Mouse (Mus musculus) C2C12 (cell line): ENCODE results near the gene Golga4.

ENCODE experiments used
- CTCF ChIP-seq: IDR thresholded peaks from one replicate; pipeline ENCODE4 v1.5.1; 2011; ENCODE audit not compliant: control insufficient read depth, insufficient read depth, insufficient read length
- MYOG ChIP-seq: IDR thresholded peaks from one replicate; pipeline ENCODE4 v1.6.1; 2011; ENCODE audit not compliant: control insufficient read depth, insufficient read length; ENCODE audit errors: extremely low read depth
- USF1 ChIP-seq: IDR thresholded peaks from one replicate; pipeline ENCODE4 v1.6.1; 2011; ENCODE audit warnings: low read depth, mild to moderate bottlenecking, control low read depth, moderate library complexity

DNA sequence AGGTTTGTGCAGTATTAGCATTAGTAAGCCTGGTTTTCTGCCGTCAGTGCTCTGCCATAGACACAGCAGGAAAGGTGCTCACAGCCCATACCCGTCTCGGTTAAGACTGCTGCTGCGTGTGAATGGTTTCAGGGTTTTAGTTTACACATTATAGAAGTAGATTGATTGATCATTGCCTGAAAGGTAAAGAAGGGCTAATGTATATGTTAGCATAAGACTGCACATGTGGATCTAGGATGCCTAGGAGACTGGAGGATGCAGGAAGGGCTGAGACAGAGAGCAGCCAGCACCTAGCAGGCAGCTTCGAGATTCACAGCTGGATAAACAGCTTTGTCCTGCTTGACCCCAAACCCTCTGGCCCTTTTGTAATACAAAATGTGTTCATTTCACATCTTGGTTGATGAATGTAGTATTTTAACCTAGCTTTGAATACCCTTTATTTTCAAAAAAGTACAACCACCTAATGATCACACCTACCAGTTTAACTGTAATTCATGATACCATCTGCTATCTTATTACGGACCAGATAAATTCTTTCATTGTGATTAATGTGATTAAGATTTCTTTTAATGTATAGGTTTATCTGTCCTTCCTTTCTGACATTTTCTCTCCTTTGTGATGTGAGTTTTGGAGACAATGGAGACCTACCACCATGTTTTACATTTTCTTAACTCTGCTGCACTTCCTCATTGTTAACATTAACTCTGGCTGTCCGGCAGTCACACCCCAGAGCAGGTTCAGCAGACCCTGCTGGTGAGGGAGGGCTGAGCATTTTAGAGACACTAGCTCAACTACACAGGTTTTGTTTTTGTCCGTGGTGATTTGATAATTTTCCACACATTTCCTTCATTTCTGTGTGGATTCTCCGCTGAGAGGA lies 31.6 kb downstream of the Golga4 start:
- TF ChIP-seq MYOG (no peak), CTCF (no peak), USF1 (no peak)
